Mouse (Mus musculus) mouse embryonic stem cell (cell line): ENCODE data around the gene Atg101.
"Not testable (repeated sequence)": the region's sequence is repeated elsewhere in the genome, so short reads cannot be mapped to it uniquely, and the experiment has no call there.

Experiments
- in situ Hi-C, 2 experiments: fragments of 300-500 bp; cut with MboI; formaldehyde crosslinking; loops; 1 replicate in 1 of 2; 3 replicates in 1 of 2; pipeline ENCODE4 v1.14.3; 2019 to 2020; ENCODE audit warnings: low sequenced_read_pairs in 2 of 2, low pct_unique_long_range_greater_than_20kb in 1 of 2, mixed read lengths in 1 of 2; ENCODE audit not compliant: unreplicated experiment in 1 of 2

The Atg101 gene

GRCm38 (mm10) chr15:101322640-101323039 lies 38.6 kb downstream of the Atg101 start:
- in situ Hi-C loops: no loop called here

DNA sequence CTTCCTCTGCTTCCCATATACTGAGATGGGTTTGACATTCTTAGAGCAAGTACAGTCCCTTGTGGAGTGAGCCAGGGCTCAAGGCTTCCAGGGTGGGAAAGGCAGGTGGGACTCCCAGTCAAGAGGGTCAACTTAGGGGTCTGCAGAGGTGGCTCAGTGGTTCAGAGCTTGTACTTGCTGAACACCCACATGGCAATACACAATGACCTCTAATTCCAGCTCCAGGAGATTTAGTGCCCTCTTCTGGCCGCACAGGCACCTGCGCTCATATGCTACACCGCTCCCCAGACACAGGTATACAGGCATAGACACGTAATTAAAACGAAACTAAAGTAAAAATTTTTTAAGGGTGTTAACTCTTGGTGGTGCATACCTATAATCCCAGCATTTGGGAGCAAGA lies 39.4 kb downstream of the Atg101 start:
- in situ Hi-C loops: no loop called here

GRCm38 (mm10) chr15:101324409-101324808 lies 40.3 kb downstream of the Atg101 start:
- in situ Hi-C loops: not testable (repeated sequence)

DNA sequence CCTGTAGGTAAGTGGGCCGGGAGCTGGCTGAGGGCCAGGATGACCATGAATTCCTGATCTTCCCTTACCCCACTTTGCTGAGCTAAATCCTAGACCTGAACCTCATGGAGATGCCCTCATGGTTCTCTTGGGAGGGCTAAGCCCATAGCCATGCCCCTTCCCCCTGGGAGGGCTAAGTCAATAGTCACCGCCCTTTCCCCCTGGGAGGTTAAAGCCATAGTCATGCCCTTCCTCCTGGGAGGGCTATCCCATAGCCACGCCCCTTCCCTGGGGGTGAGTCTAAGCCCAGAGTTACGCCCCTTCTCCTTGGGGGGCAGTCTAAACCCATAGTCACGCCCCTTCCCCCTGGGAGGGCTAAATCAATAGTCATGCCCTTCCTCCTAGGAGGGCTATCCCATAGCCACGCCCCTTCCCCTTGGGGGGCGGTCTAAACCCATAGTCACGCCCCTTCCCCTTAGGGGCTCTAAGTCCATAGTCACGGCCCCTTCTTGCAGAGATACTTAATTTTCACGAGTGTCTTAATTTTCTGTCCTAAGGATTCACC lies 42.0 kb downstream of the Atg101 start:
- in situ Hi-C loops: loop anchor here in 1 of 2 experiments (25.0 kb wide), 1 partner anchor 736 kb away; the partner anchor contains the start of gene Eif4b

GRCm38 (mm10) chr15:101327282-101327681 lies 43.2 kb downstream of the Atg101 start:
- in situ Hi-C loops: loop anchor here in 1 of 2 experiments (25.0 kb wide), 1 partner anchor 735 kb away; the partner anchor contains the start of gene Eif4b

DNA sequence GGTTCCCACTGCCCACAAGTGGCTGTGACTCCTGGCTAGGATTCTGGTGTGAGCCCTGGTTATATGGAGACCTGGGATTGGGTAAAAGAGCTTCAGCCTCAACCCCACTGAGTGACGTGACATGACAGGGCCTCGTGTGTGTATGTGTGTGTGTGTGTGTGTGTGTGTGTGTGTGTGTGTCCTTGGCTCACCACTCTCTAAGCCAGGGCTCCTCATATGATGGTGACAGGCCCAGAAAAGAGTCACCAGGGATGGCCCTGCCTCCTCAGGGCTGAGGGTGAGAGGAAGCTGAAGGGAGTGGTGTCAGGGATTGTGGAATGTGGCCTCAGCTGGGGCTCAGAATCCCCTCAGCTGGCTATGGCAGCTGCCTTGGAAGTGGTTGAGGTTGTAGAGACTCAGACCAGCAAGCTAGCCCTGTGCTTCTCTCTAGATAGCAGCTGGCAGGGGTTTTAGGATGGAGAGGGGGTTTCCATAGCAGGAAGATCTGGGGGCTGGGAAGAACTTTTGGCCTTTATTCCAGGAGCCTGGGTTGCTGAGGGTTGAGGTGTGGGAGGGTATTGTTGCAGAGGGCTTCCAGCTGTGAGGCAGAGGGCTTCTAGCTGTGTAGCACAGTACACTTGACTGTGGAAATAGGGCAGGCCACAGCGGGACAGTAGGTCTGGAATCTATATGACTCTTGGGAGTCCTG lies 44.9 kb downstream of the Atg101 start:
- in situ Hi-C loops: loop anchor here in 1 of 2 experiments (25.0 kb wide), 1 partner anchor 733 kb away; the partner anchor contains the start of gene Eif4b

GRCm38 (mm10) chr15:101329564-101329892 lies 45.5 kb downstream of the Atg101 start:
- in situ Hi-C loops: loop anchor here in 1 of 2 experiments (25.0 kb wide), 1 partner anchor 733 kb away; the partner anchor contains the start of gene Eif4b

GRCm38 (mm10) chr15:101331090-101331489 lies 47.0 kb downstream of the Atg101 start:
- in situ Hi-C loops: loop anchor here (10.0 to 25.0 kb wide), 4 partner anchors 434 to 734 kb away; partner anchors contain the start of gene Eif4b (in 1 of the 2)

DNA sequence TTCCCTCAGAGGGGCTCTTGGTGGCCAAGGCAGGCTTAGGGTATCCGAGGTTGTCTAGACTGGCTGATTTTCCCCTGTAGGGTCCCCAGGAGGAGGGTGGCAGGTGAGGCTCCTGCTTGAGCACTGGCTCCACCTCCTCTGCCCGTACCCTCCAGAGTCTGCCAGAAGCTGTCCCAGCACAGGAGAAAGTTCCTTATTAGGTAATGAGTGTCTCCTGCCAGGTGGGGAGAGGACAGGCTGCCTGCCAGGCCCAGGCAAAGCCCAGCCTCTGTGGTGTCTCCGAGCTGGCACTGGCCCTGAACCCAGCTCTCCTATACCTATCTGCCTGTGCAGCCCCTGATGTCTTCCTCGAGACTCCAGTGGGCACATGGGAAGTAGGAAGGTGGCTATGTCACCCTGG lies 48.3 kb downstream of the Atg101 start:
- in situ Hi-C loops: loop anchor here (10.0 to 25.0 kb wide), 4 partner anchors 432 to 732 kb away; partner anchors contain the start of gene Eif4b (in 1 of the 2)

GRCm38 (mm10) chr15:101333165-101333564 lies 49.1 kb downstream of the Atg101 start:
- in situ Hi-C loops: loop anchor here (10.0 to 25.0 kb wide), 4 partner anchors 432 to 732 kb away; partner anchors contain the start of gene Eif4b (in 1 of the 2)

- in situ Hi-C loops: loop anchor here (10.0 to 25.0 kb wide), 4 partner anchors 431 to 731 kb away; partner anchors contain the start of gene Eif4b (in 1 of the 2)
Measured at GRCm38 (mm10) chr15:101333648-101334047, 49.6 kb downstream of the Atg101 start.

GRCm38 (mm10) chr15:101336474-101337174 lies 52.6 kb downstream of the Atg101 start:
- in situ Hi-C loops: loop anchor here (5.0 to 25.0 kb wide), 5 partner anchors 428 to 728 kb away; partner anchors contain the start of gene Eif4b (in 1 of the 2)

DNA sequence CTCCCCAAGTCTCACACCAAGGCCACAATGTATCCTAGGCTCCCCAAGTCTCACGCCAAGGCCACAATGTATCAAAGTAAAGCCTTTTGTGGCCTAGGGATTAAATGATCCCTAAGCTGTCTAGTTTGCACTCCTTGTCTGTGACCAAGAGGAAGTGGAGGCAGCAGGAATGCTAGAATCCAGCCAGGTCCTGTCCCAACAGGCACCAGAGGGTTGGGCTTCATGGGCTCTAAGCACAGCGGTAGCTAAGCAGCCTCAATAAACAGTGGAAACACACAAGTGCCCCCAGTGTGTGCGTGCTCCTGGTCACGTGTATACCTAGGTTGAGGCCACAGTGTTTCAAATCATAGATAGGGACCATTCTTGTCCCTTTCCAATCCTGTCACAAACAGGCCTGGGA lies 54.3 kb downstream of the Atg101 start:
- in situ Hi-C loops: loop anchor here (5.0 to 25.0 kb wide), 5 partner anchors 426 to 726 kb away; partner anchors contain the start of gene Eif4b (in 1 of the 2)

GRCm38 (mm10) chr15:101339537-101339936 lies 55.5 kb downstream of the Atg101 start:
- in situ Hi-C loops: loop anchor here (5.0 to 25.0 kb wide), 5 partner anchors 425 to 725 kb away; partner anchors contain the start of gene Eif4b (in 1 of the 2)
